Mouse (Mus musculus) forebrain, embryonic 11.5 days (tissue): ENCODE data around the gene Olfml2b. TPM values are rescaled to one million over a fixed set of nuclear protein-coding genes. Genes with fewer than 3 reads are reported as not detected.

Experiments used
- ATAC-seq: fragments of 200-750 bp; cut with Nextera tagmentation; replicated peaks from 2 replicates; pipeline ENCODE4 v1.8.0; 2017; ENCODE audit warnings: moderate TSS enrichment; ENCODE audit not compliant: low FRiP score
- DNase-seq: peaks from one replicate; pipeline ENCODE4 v3.0.0-alpha.2; 2017; ENCODE audit warnings: low spot score
- H3K27ac ChIP-seq: fragments of 300-500 bp; sonication (generic); 2 replicates; pipeline ENCODE4 v1.5.1; 2014; ENCODE audit warnings: low read depth, low read length
- H3K27me3 ChIP-seq: fragments of 300-500 bp; sonication (generic); 2 replicates; pipeline ENCODE4 v1.6.1; 2014; ENCODE audit warnings: mild to moderate bottlenecking, low read length, mixed read lengths; ENCODE audit not compliant: control insufficient read depth, insufficient read depth
- H3K36me3 ChIP-seq: fragments of 300-500 bp; sonication (generic); 2 replicates; pipeline ENCODE4 v1.6.1; 2014; ENCODE audit warnings: mild to moderate bottlenecking, low read length, moderate library complexity, mixed read lengths; ENCODE audit not compliant: control insufficient read depth, insufficient read depth
- H3K4me1 ChIP-seq: fragments of 300-500 bp; sonication (generic); replicated peaks from 2 replicates; pipeline ENCODE4 v1.6.1; 2014; ENCODE audit warnings: low read length, mixed read lengths; ENCODE audit not compliant: control insufficient read depth, insufficient read depth
- H3K4me2 ChIP-seq: fragments of 300-500 bp; sonication (generic); 2 replicates; pipeline ENCODE4 v1.6.1; 2014; ENCODE audit warnings: low read depth, mild to moderate bottlenecking, low read length, moderate library complexity, mixed read lengths; ENCODE audit not compliant: severe bottlenecking
- H3K4me3 ChIP-seq: fragments of 300-500 bp; sonication (generic); 2 replicates; pipeline ENCODE4 v1.5.1; 2014; ENCODE audit warnings: low read depth, low read length
- H3K9ac ChIP-seq: fragments of 300-500 bp; sonication (generic); 2 replicates; pipeline ENCODE4 v1.6.1; 2014; ENCODE audit warnings: low read length
- H3K9me3 ChIP-seq: fragments of 300-500 bp; sonication (generic); 2 replicates; pipeline ENCODE4 v1.6.1; 2016; ENCODE audit warnings: low read length, mixed read lengths; ENCODE audit not compliant: control insufficient read depth
- WGBS: fragments of 180-500 bp; shearing (Covaris S2); extraction: QIAGEN DNeasy Blood & Tissue Kit; methylation state at CpG from one replicate; pipeline ENCODE4 v1.1.7; 2014; 5-methylcytosine and 5-hydroxymethylcytosine counted together
- polyA plus RNA-seq: library from polyadenylated mRNA; unstranded; fragments of >200 nt; fragmentation: Nextera tagmentation; extraction: Ambion mirVana; gene quantifications from 2 replicates; pipeline ENCODE4 v1.2.1, GENCODE M21; 2014

The Olfml2b gene
- 4.4 and 6.0 TPM in 2 replicates for polyA plus RNA-seq

GRCm38 (mm10) chr1:170644255-170645205 is at the start of gene Olfml2b:
Gene Olfml2b (plus strand): TSS chr1:170644532.
- ATAC-seq (peak; percentile 98), DNase-seq (peak; percentile 90)
- H3K27me3 ChIP-seq, result no peaks in the 10 kb centered on the region
- H3K4me2 ChIP-seq, result peak within 1 kb of the TSS; percentile 80
- H3K4me1 ChIP-seq, result no peaks in the 10 kb centered on the region
- 13% methylated on average over 50 of the region's 51 CpGs for WGBS
- H3K9me3 ChIP-seq, result no peaks in the 10 kb centered on the region
- no peaks in the 10 kb centered on the region for H3K36me3 ChIP-seq
- H3K27ac ChIP-seq, result no peak within 1 kb of the TSS
- H3K9ac ChIP-seq, result peak within 1 kb of the TSS; percentile 69
- H3K4me3 ChIP-seq, result peak within 1 kb of the TSS; percentile 45

- ATAC-seq, result no peak
- Histone ChIP-seq H3K27me3 (no peaks in the 10 kb centered on the region), H3K9me3 (no peaks in the 10 kb centered on the region), H3K4me2 (no peak overlapping the region), H3K4me3 (no peak overlapping the region), H3K9ac (no peak overlapping the region), H3K36me3 (no peaks in the 10 kb centered on the region), H3K27ac (no peak overlapping the region), H3K4me1 (no peaks in the 10 kb centered on the region)
- 97% methylated on average over 7 of the region's 7 CpGs for WGBS
- no peak for DNase-seq
These were observed 49.8 kb upstream of the Olfml2b start for GRCm38 (mm10) chr1:170594575-170594974.

- Histone ChIP-seq H3K27ac (no peak overlapping the region), H3K4me3 (no peak overlapping the region), H3K9ac (no peak overlapping the region), H3K27me3 (no peaks in the 10 kb centered on the region), H3K36me3 (no peaks in the 10 kb centered on the region), H3K4me1 (0 out of 2 replicates have a peak, but pooled peaks cover 3% of the 10 kb centered on the region), H3K9me3 (no peaks in the 10 kb centered on the region), H3K4me2 (no peak overlapping the region)
- ATAC-seq (no peak), DNase-seq (no peak)
- 63% methylated on average over 21 of the region's 21 CpGs for WGBS
These were observed 38.9 kb upstream of the Olfml2b start for GRCm38 (mm10) chr1:170605228-170606001.

GRCm38 (mm10) chr1:170607231-170607917 is 37.0 kb upstream of the Olfml2b start:
- Histone ChIP-seq H3K4me3 (no peak overlapping the region), H3K27me3 (no peaks in the 10 kb centered on the region), H3K36me3 (no peaks in the 10 kb centered on the region), H3K9ac (no peak overlapping the region), H3K4me1 (0 out of 2 replicates have a peak, but pooled peaks cover 3% of the 10 kb centered on the region), H3K27ac (no peak overlapping the region), H3K4me2 (no peak overlapping the region), H3K9me3 (no peaks in the 10 kb centered on the region)
- ATAC-seq (no peak), DNase-seq (no peak)
- WGBS, result 95% methylated on average over 8 of the region's 8 CpGs

GRCm38 (mm10) chr1:170608461-170609071 is 35.8 kb upstream of the Olfml2b start:
- Histone ChIP-seq H3K4me3 (no peak overlapping the region), H3K36me3 (no peaks in the 10 kb centered on the region), H3K27me3 (no peaks in the 10 kb centered on the region), H3K9ac (no peak overlapping the region), H3K4me2 (no peak overlapping the region), H3K9me3 (no peaks in the 10 kb centered on the region), H3K4me1 (0 out of 2 replicates have a peak, but pooled peaks cover 3% of the 10 kb centered on the region), H3K27ac (no peak overlapping the region)
- no peak for ATAC-seq
- DNase-seq, result no peak
- WGBS, result 91% methylated on average over 3 of the region's 3 CpGs

- Histone ChIP-seq H3K36me3 (no peaks in the 10 kb centered on the region), H3K27ac (no peak overlapping the region), H3K9me3 (no peaks in the 10 kb centered on the region), H3K4me3 (no peak overlapping the region), H3K27me3 (no peaks in the 10 kb centered on the region), H3K9ac (no peak overlapping the region), H3K4me2 (no peak overlapping the region), H3K4me1 (0 out of 2 replicates have a peak, but pooled peaks cover 3% of the 10 kb centered on the region)
- DNase-seq (no peak), ATAC-seq (no peak)
- 85% methylated on average over 7 of the region's 7 CpGs for WGBS
These were observed 34.5 kb upstream of the Olfml2b start for GRCm38 (mm10) chr1:170609872-170610271.

GRCm38 (mm10) chr1:170610289-170610688 is 34.0 kb upstream of the Olfml2b start:
- Histone ChIP-seq H3K27ac (no peak overlapping the region), H3K9me3 (no peaks in the 10 kb centered on the region), H3K4me3 (no peak overlapping the region), H3K4me1 (0 out of 2 replicates have a peak, but pooled peaks cover 3% of the 10 kb centered on the region), H3K9ac (no peak overlapping the region), H3K27me3 (no peaks in the 10 kb centered on the region), H3K4me2 (no peak overlapping the region), H3K36me3 (no peaks in the 10 kb centered on the region)
- ATAC-seq (no peak), DNase-seq (no peak)
- WGBS, result 90% methylated on average over 3 of the region's 3 CpGs

GRCm38 (mm10) chr1:170610695-170611094 is 33.6 kb upstream of the Olfml2b start:
- H3K9ac ChIP-seq, result no peak overlapping the region
- ATAC-seq (no peak), DNase-seq (no peak)
- H3K4me1 ChIP-seq, result no peaks in the 10 kb centered on the region
- no peaks in the 10 kb centered on the region for H3K27me3 ChIP-seq
- no peak overlapping the region for H3K4me3 ChIP-seq
- H3K9me3 ChIP-seq, result no peaks in the 10 kb centered on the region
- no peaks in the 10 kb centered on the region for H3K36me3 ChIP-seq
- 89% methylated on average over 3 of the region's 3 CpGs for WGBS
- no peak overlapping the region for H3K4me2 ChIP-seq
- H3K27ac ChIP-seq, result no peak overlapping the region
